Mouse (Mus musculus): ENCODE measurements around the gene Cct8l1. TPM values are rescaled to one million over a fixed set of nuclear protein-coding genes. Genes with fewer than 3 reads are reported as not detected.

Gene Cct8l1
- total and polyA plus RNA-seq, 2 experiments from 2014 or later: not detected

- peak overlapping the region; percentile 98 for H3K27ac ChIP-seq (ENCODE audit: low read depth, low read length)
- peak; percentile 22 for DNase-seq (ENCODE audit: low spot score)
- no peaks in the 10 kb centered on the region for H3K27me3 ChIP-seq (ENCODE audit: insufficient read depth, low read length)
- H3K36me3 ChIP-seq (ENCODE audit: insufficient read depth, low read length): no peaks in the 10 kb centered on the region
- H3K9ac ChIP-seq (replicated peaks; ENCODE audit: low read length, poor library complexity, severe bottlenecking): peak overlapping the region; percentile 92
- no peak for TF ChIP-seq CTCF (IDR thresholded peaks at IDR 0.05)
- no peak for ATAC-seq (ENCODE audit: low FRiP score)
- 0 out of 2 replicates have a peak, but pooled peaks cover 3% of the 10 kb centered on the region for H3K4me1 ChIP-seq (ENCODE audit: insufficient read depth, low read length)
- peak overlapping the region; percentile 98 for H3K4me3 ChIP-seq (ENCODE audit: low read depth, low read length)
- 1% methylated on average over 57 of the region's 78 CpGs for WGBS
- no peaks in the 10 kb centered on the region for H3K9me3 ChIP-seq (ENCODE audit: low read length)
- peak overlapping the region; percentile 59 for H3K4me2 ChIP-seq (ENCODE audit: low read depth, low read length, poor library complexity, severe bottlenecking)
Measured at GRCm38 (mm10) chr5:25497720-25498345, 18.0 kb upstream of the Cct8l1 start.

DNA sequence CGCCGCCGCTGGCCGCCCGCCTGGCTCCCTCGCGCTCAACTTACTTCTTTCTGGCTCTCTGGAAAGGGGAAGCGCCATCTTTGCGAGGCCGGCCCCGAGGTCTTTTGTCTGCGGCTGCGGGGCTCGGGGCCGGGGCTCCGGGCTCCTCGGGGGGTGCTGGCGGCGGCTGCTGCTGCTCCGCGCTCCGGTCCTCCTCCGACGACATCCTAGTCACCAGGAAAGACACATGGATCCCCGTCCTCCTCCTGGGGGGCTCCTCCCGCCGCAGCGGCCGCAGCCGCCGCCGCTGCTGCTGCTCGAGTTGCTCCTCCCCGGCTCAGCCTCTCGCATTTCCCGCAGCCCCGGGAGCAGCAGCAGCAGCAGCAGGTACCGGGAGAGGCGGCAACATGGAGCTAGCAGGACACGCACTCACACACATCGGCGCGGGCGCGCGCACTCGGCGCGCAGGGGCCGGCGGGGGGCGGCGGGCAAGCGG is 17.5 kb upstream of the Cct8l1 start, which contains the start of gene Kmt2c:
TSS of gene Kmt2c (minus strand) at position 438 of the 475 bp plus-strand sequence.
- DNase-seq (ENCODE audit: low spot score): no peak
- 0% methylated on average over 39 of the region's 54 CpGs for WGBS

DNA sequence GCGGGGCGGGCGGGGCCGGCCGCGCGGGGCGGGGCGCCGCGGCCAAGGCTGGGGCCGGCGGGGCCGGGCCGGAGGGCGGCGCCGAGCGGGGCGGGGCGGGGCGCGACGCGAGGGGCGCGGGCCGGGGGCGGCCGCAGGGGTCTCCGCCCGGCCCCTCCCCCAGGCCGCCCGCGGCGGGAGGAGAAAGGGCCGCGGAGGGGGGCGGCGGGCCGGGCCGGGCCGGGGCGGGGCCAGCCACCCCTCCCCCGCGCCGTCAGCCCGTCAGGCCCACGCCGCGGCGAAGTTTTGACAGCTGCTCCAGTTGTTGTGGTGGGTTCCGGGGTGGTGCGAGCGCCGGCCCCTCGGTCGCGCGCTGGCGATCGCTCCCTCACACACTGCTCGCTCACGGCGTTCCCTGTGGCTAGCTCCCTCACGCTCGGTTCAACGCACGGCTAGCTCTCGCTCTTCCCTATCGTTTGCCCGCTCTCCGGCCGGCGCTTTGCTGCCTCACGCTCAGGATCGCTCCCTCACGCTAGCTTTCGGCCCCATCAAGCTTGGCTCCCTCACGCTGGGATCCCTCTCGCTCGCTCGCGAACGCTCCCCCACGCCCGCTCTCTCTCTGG is 16.9 kb upstream of the Cct8l1 start:
- no peaks in the 10 kb centered on the region for H3K27me3 ChIP-seq (ENCODE audit: insufficient read depth, low read length)
- ATAC-seq (ENCODE audit: low FRiP score) (peak; percentile 86), DNase-seq (ENCODE audit: low spot score) (peak; percentile 86)
- peak overlapping the region; percentile 59 for H3K4me2 ChIP-seq (ENCODE audit: low read depth, low read length, poor library complexity, severe bottlenecking)
- H3K9ac ChIP-seq (replicated peaks; ENCODE audit: low read length, poor library complexity, severe bottlenecking): peak overlapping the region; percentile 92
- H3K4me3 ChIP-seq (ENCODE audit: low read depth, low read length): peak overlapping the region; percentile 98
- WGBS: under 1% methylated on average over 35 of the region's 87 CpGs
- H3K9me3 ChIP-seq (ENCODE audit: low read length): no peaks in the 10 kb centered on the region
- no peak for TF ChIP-seq CTCF (IDR thresholded peaks at IDR 0.05)
- no peaks in the 10 kb centered on the region for H3K36me3 ChIP-seq (ENCODE audit: insufficient read depth, low read length)
- H3K4me1 ChIP-seq (ENCODE audit: insufficient read depth, low read length): 0 out of 2 replicates have a peak, but pooled peaks cover 3% of the 10 kb centered on the region
- H3K27ac ChIP-seq (ENCODE audit: low read depth, low read length): peak overlapping the region; percentile 98

More for the DNA sequence above, 17.5 kb upstream of the Cct8l1 start, which contains the start of gene Kmt2c:
- H3K36me3 ChIP-seq (ENCODE audit: insufficient read depth, low read length): no peaks in the 10 kb centered on the region
- 0 out of 2 replicates have a peak, but pooled peaks cover 3% of the 10 kb centered on the region for H3K4me1 ChIP-seq (ENCODE audit: insufficient read depth, low read length)
- H3K9ac ChIP-seq (replicated peaks; ENCODE audit: low read length, poor library complexity, severe bottlenecking): peak within 1 kb of the TSS; percentile 92
- peak within 1 kb of the TSS; percentile 98 for H3K27ac ChIP-seq (ENCODE audit: low read depth, low read length)
- ATAC-seq (ENCODE audit: low FRiP score): no peak
- H3K27me3 ChIP-seq (ENCODE audit: insufficient read depth, low read length): no peaks in the 10 kb centered on the region
- H3K4me2 ChIP-seq (ENCODE audit: low read depth, low read length, poor library complexity, severe bottlenecking): peak within 1 kb of the TSS; percentile 59
- no peak for TF ChIP-seq CTCF (IDR thresholded peaks at IDR 0.05)
- H3K4me3 ChIP-seq (ENCODE audit: low read depth, low read length): peak within 1 kb of the TSS; percentile 98
- H3K9me3 ChIP-seq (ENCODE audit: low read length): no peaks in the 10 kb centered on the region

DNA sequence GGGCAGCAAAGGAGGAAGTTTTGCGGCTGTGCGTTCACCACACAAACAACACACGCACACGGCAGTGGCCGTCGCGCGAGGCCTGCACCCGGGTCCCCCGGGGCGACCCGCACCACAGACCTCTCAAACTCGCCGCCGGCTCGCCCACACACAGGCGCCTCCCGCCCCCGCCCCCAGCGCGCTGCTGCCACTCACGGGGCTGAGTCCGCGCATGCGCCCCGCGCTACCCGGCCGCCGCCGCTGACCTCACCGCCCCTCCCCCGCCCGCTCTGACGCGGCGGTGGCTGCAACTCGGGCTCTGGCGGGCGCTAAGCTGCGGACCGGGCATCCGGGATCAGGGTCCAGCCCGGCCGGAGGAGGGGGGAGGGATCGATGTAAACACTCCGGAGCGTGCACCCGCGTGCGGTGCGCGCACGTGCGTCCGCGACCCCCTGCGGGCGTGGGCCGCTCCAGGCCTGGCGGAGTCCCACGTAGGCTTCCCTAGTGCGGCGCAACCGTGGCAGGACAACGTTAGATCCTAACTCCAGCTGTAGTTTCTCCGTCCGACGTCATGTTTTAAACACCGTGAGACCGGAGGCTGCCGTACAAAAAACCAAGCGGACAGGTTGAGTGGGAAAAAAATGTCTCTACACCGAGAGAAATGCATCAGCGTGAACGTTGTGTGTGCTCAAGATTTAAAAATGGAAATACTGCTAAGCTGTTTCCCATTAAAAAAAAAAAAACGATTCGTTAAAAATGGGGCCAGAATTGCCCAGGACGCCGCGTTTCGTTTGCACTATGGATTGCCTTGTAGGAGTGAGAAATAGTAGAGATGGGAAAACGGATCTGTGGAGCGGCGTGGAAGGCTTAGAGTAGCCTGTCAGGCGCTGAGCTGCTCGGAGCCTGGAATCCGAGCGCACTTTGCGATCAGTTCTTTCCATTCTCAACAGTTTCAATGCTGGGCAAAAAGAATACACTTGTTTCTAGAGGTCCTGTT is 16.2 kb upstream of the Cct8l1 start:
- no peaks in the 10 kb centered on the region for H3K36me3 ChIP-seq (ENCODE audit: insufficient read depth, low read length)
- H3K4me2 ChIP-seq (ENCODE audit: low read depth, low read length, poor library complexity, severe bottlenecking): peak overlapping the region; percentile 59
- no peaks in the 10 kb centered on the region for H3K27me3 ChIP-seq (ENCODE audit: insufficient read depth, low read length)
- DNase-seq (ENCODE audit: low spot score) (peak; percentile 98), ATAC-seq (ENCODE audit: low FRiP score) (peak; percentile 93)
- H3K4me3 ChIP-seq (ENCODE audit: low read depth, low read length): peak overlapping the region; percentile 98
- no peaks in the 10 kb centered on the region for H3K9me3 ChIP-seq (ENCODE audit: low read length)
- WGBS: under 1% methylated on average over 80 of the region's 90 CpGs
- peak overlapping the region; percentile 98 for H3K27ac ChIP-seq (ENCODE audit: low read depth, low read length)
- peak overlapping the region; percentile 92 for H3K9ac ChIP-seq (replicated peaks; ENCODE audit: low read length, poor library complexity, severe bottlenecking)
- TF ChIP-seq CTCF (IDR thresholded peaks at IDR 0.05): no peak
- 0 out of 2 replicates have a peak, but pooled peaks cover 3% of the 10 kb centered on the region for H3K4me1 ChIP-seq (ENCODE audit: insufficient read depth, low read length)

DNA sequence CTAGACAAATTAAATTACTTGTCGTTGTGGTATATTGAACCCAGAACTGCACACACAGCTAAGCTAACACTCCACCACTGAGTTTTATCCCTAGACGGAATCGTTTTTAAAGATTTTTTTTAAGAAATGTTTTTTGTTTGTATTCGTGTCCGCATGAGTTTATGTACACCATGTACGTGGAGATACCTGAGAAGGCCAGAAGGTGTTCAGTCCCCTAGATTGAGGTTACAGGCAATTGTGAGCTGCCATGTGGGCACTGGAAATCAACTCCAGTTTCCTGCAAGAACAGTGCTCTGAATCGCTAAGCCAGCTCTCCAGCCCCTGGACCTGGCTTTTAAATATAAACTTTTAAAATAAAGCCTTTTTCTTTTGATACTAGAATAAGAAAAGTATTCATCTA is 15.2 kb upstream of the Cct8l1 start:
- ATAC-seq (ENCODE audit: low FRiP score) (no peak), DNase-seq (ENCODE audit: low spot score) (no peak)
- 0 out of 2 replicates have a peak, but pooled peaks cover 3% of the 10 kb centered on the region for H3K4me1 ChIP-seq (ENCODE audit: insufficient read depth, low read length)
- TF ChIP-seq CTCF (IDR thresholded peaks at IDR 0.05): no peak
- H3K9me3 ChIP-seq (ENCODE audit: low read length): no peaks in the 10 kb centered on the region
- H3K27me3 ChIP-seq (ENCODE audit: insufficient read depth, low read length): no peaks in the 10 kb centered on the region
- WGBS: 72% methylated on average over 7 of the region's 7 CpGs
- no peak overlapping the region for H3K27ac ChIP-seq (ENCODE audit: low read depth, low read length)
- H3K4me2 ChIP-seq (ENCODE audit: low read depth, low read length, poor library complexity, severe bottlenecking): peak overlapping the region; percentile 59
- H3K36me3 ChIP-seq (ENCODE audit: insufficient read depth, low read length): no peaks in the 10 kb centered on the region
- no peak overlapping the region for H3K9ac ChIP-seq (replicated peaks; ENCODE audit: low read length, poor library complexity, severe bottlenecking)
- peak overlapping the region; percentile 98 for H3K4me3 ChIP-seq (ENCODE audit: low read depth, low read length)

Data from midbrain, postnatal 0 days (tissue).